Mouse (Mus musculus): ENCODE results near the gene Traf6. TPM values are rescaled to one million over a fixed set of nuclear protein-coding genes. Genes with fewer than 3 reads are reported as not detected.

The Traf6 gene
- polyA plus RNA-seq (2012; rRNA removed) = 2.7 and 3.3 TPM in 2 replicates
- polyA plus RNA-seq (2014; fragmentation: Nextera tagmentation; extraction: Ambion mirVana) = 4.5 and 5.3 TPM in 2 replicates

- peak; percentile 55 to 67 (median 63) for DNase-seq (ENCODE audit: low read depth in 3 of 3, low spot score in 3 of 3)
- under 1% methylated on average over 68 of the region's 68 CpGs for WGBS (ENCODE audit: insufficient replicate concordance)
- H3K4me1 ChIP-seq (replicated peaks; ENCODE audit: control insufficient read depth in 2 of 2, insufficient read depth in 2 of 2, low read length in 1 of 2) = peaks cover 4 to 5% of the 10 kb centered on the region in 2 experiments
- no peaks in the 10 kb centered on the region for H3K27me3 ChIP-seq (ENCODE audit: control insufficient read depth, insufficient read depth, low read length)
- no peaks in the 10 kb centered on the region for H3K9me3 ChIP-seq (ENCODE audit: control insufficient read depth, low read length)
- H3K27ac ChIP-seq = no peak within 1 kb of the TSS
- H3K4me2 ChIP-seq (ENCODE audit: low read depth) = peak within 1 kb of the TSS; percentile 84
- peak within 1 kb of the TSS; percentile 89 to 93 for H3K4me3 ChIP-seq (ENCODE audit: insufficient read depth in 1 of 2, low read depth in 2 of 2, low read length in 2 of 2)
- ATAC-seq (ENCODE audit: insufficient read depth) = peak; percentile 89
- TF ChIP-seq CTCF (IDR thresholded peaks at IDR 0.05; ENCODE audit: low read depth) (peak; percentile 85), EP300 (IDR thresholded peaks at IDR 0.05; ENCODE audit: low read depth) (no peak)
- H3K9ac ChIP-seq (replicated peaks) = peak within 1 kb of the TSS; percentile 73
- no peaks in the 10 kb centered on the region for H3K36me3 ChIP-seq (replicated peaks; ENCODE audit: control insufficient read depth, insufficient read depth, low read depth)
Measured at GRCm38 (mm10) chr2:101678236-101679021, at the start of gene Traf6. Traf6 (plus strand) TSS chr2:101678429.

- ATAC-seq (ENCODE audit: insufficient read depth) (no peak), DNase-seq (ENCODE audit: low read depth in 3 of 3, low spot score in 3 of 3) (no peak)
- Histone ChIP-seq H3K27me3 (ENCODE audit: control insufficient read depth, insufficient read depth, low read length) (no peaks in the 10 kb centered on the region), H3K4me3 (ENCODE audit: insufficient read depth in 1 of 2, low read depth in 2 of 2, low read length in 2 of 2) (no peak overlapping the region), H3K9me3 (ENCODE audit: control insufficient read depth, low read length) (no peaks in the 10 kb centered on the region), H3K27ac (no peak overlapping the region), H3K4me2 (ENCODE audit: low read depth) (no peak overlapping the region), H3K9ac (replicated peaks) (no peak overlapping the region), H3K4me1 (replicated peaks; ENCODE audit: control insufficient read depth in 2 of 2, insufficient read depth in 2 of 2, low read length in 1 of 2) (no peaks in the 10 kb centered on the region), H3K36me3 (replicated peaks; ENCODE audit: control insufficient read depth, insufficient read depth, low read depth) (no peaks in the 10 kb centered on the region)
- WGBS (ENCODE audit: insufficient replicate concordance) = 72% methylated on average over 7 of the region's 7 CpGs
- TF ChIP-seq CTCF (IDR thresholded peaks at IDR 0.05; ENCODE audit: low read depth) (no peak), EP300 (IDR thresholded peaks at IDR 0.05; ENCODE audit: low read depth) (no peak)
Measured at GRCm38 (mm10) chr2:101638979-101639839, 39.0 kb upstream of the Traf6 start.

DNA sequence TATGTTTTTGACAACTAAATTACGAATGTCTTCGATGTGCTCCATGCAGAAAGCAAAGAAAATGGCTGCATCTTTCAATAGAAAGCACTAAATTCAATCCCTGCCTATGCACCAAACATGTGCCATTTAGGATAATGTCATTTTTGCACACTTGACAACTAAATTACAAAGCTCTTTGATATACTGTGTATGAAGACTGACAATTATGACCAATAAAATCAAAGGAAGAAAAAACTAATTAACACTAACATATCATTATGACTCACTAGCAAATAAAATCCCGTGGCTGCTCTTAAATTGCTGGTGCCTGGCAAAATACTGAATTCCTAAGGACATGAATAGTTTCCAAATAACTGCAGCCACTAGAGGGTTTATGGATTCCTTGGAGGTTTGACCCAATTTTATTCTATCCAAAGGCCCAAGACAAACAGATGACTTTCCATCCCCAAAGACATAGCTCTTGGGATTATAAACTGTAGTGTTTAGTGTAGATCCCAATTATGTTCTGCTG is 38.3 kb upstream of the Traf6 start:
- Histone ChIP-seq H3K27me3 (ENCODE audit: control insufficient read depth, insufficient read depth, low read length) (no peaks in the 10 kb centered on the region), H3K4me3 (ENCODE audit: insufficient read depth in 1 of 2, low read depth in 2 of 2, low read length in 2 of 2) (no peak overlapping the region), H3K9ac (replicated peaks) (no peak overlapping the region), H3K27ac (no peak overlapping the region), H3K36me3 (replicated peaks; ENCODE audit: control insufficient read depth, insufficient read depth, low read depth) (no peaks in the 10 kb centered on the region), H3K4me2 (ENCODE audit: low read depth) (no peak overlapping the region), H3K9me3 (ENCODE audit: control insufficient read depth, low read length) (no peaks in the 10 kb centered on the region), H3K4me1 (replicated peaks; ENCODE audit: control insufficient read depth in 2 of 2, insufficient read depth in 2 of 2, low read length in 1 of 2) (no peaks in the 10 kb centered on the region)
- 57% methylated on average over 3 of the region's 3 CpGs for WGBS (ENCODE audit: insufficient replicate concordance)
- no peak for ATAC-seq (ENCODE audit: insufficient read depth)
- TF ChIP-seq EP300 (IDR thresholded peaks at IDR 0.05; ENCODE audit: low read depth) (no peak), CTCF (IDR thresholded peaks at IDR 0.05; ENCODE audit: low read depth) (no peak)
- no peak for DNase-seq (ENCODE audit: low read depth in 3 of 3, low spot score in 3 of 3)

DNA sequence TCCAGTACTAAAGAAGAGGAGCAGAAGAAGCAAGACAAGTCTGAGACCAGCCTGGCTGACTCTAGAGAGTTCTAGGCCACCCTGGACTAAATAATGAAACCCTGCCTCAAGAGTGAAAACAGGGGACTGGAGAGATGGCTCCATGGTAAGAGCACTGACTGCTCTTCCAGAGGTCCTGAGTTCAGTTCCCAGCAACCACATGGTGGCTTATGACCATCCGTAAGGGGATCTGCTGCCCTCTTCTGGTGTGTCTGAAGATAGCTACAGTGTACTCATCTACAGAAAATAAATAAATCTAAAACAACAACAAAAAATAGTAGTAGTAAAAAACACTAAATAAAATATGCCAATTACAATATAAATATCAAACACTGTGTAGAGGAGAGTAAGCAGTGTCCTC is 32.4 kb upstream of the Traf6 start:
- no peak for DNase-seq (ENCODE audit: low read depth in 3 of 3, low spot score in 3 of 3)
- TF ChIP-seq EP300 (IDR thresholded peaks at IDR 0.05; ENCODE audit: low read depth) (no peak), CTCF (IDR thresholded peaks at IDR 0.05; ENCODE audit: low read depth) (no peak)
- Histone ChIP-seq H3K4me3 (ENCODE audit: insufficient read depth in 1 of 2, low read depth in 2 of 2, low read length in 2 of 2) (no peak overlapping the region), H3K4me2 (ENCODE audit: low read depth) (no peak overlapping the region), H3K27ac (no peak overlapping the region), H3K4me1 (replicated peaks; ENCODE audit: control insufficient read depth in 2 of 2, insufficient read depth in 2 of 2, low read length in 1 of 2) (0 out of 4 replicates have a peak, but pooled peaks cover 0 to 2% of the 10 kb centered on the region in 2 experiments), H3K36me3 (replicated peaks; ENCODE audit: control insufficient read depth, insufficient read depth, low read depth) (no peaks in the 10 kb centered on the region), H3K9me3 (ENCODE audit: control insufficient read depth, low read length) (no peaks in the 10 kb centered on the region), H3K27me3 (ENCODE audit: control insufficient read depth, insufficient read depth, low read length) (no peaks in the 10 kb centered on the region), H3K9ac (replicated peaks) (no peak overlapping the region)
- 69% methylated on average over 1 of the region's 1 CpGs for WGBS (ENCODE audit: insufficient replicate concordance)
- no peak for ATAC-seq (ENCODE audit: insufficient read depth)

Measured in liver, embryonic 14.5 days (tissue).